Mouse (Mus musculus) stomach, postnatal 0 days (tissue): ENCODE measurements around the gene Phospho2.

ENCODE experiments used
- CTCF ChIP-seq: IDR thresholded peaks from 2 replicates; pipeline ENCODE4 v1.5.1; 2016; ENCODE audit warnings: antibody characterized with exemption, low read depth, mild to moderate bottlenecking, moderate library complexity
- EP300 ChIP-seq: optimal IDR thresholded peaks from 2 replicates; pipeline ENCODE3; 2016; ENCODE audit warnings: antibody characterized with exemption

DNA sequence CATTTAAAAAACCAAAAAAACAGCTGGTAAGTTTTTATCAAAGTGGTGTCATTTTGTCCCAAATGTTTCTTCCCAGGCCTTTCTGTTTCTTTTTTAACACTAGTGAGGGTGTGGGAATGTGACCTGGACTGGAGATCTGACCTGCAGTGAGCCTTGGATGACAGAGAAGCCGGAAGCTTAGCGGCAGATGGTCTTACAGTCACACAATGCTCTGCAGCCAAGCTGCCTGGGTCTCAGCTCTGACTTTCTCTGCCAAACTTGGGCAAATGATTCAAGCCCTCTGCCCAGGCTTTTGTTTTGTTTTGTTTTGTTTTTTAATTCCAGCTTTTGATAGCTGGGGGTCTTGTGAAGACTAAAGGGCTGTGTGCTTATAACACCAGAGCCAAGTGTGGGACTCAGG, 37.0 kb downstream of the Phospho2 start:
- TF ChIP-seq CTCF = no peak
- no peak for TF ChIP-seq EP300
